Mouse (Mus musculus) mouse trophoblast stem cell (cell line): ENCODE data around the gene Wrnip1.

Source experiments
- in situ Hi-C, 2 experiments: fragments of 300-500 bp; cut with MseI, MboI; formaldehyde crosslinking; loops; 2 replicates in 1 of 2; 3 replicates in 1 of 2; pipeline ENCODE4 v1.15.1; 2025

Gene Wrnip1

DNA sequence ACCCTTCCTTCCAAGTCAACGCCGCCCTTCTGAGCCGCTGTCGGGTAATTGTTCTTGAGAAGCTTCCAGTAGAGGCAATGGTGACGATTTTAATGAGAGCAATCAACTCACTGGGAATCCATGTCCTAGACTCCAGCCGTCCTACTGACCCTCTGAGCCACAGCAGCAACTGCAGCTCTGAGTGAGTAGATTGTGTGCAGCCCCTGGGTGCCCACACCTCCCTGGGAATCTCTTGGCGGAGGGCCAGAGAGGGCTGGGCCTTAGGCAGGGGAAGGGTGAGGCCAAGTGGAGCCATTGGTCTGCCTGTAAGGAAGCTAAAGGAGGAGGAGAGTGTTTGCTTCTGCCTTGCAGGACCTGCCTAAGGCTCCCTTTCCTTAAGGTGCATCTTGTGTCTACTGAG is 5.0 kb downstream of the Wrnip1 start:
- in situ Hi-C loops, result no loop called here

DNA sequence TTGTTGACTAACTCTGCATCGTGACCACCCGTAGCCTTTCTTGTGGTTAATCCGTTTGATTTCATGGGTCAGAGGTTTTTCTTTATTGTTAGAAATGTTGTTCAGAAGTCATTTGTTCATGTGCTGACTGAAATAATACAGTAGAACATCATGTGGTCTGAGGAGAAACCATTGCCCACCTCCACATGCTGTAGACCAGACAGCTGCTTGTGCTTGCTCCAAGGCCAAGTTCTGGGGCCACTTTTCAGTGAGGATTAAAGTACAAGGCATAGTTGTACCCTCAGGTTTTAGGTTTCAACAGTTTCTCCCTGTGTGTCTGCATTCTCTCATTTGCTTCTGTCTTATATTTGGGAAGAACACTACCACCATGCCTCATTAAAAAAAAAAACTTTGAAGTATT is 5.8 kb downstream of the Wrnip1 start:
- in situ Hi-C loops, result no loop called here

GRCm38 (mm10) chr13:32819241-32819640 is 17.4 kb downstream of the Wrnip1 start:
- in situ Hi-C loops, result no loop called here

- in situ Hi-C loops, result no loop called here
Measured at GRCm38 (mm10) chr13:32819926-32820325, 18.1 kb downstream of the Wrnip1 start.

DNA sequence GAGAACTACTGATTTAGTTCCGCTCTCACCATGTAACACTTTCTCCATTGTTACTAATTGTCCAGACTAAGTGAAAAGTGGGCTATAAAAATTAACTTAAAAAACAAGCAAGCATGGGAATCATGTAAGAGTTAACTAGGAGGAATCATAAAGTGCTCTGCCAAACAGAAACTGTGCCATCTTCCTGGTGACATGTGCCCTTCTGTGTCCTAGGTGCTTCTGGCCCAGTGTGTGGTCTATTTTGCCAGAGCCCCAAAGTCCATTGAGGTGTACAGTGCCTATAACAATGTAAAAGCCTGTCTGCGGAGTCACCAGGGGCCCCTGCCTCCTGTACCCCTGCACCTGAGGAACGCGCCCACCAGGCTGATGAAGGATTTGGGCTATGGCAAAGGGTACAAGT is 19.8 kb downstream of the Wrnip1 start:
- in situ Hi-C loops, result no loop called here

DNA sequence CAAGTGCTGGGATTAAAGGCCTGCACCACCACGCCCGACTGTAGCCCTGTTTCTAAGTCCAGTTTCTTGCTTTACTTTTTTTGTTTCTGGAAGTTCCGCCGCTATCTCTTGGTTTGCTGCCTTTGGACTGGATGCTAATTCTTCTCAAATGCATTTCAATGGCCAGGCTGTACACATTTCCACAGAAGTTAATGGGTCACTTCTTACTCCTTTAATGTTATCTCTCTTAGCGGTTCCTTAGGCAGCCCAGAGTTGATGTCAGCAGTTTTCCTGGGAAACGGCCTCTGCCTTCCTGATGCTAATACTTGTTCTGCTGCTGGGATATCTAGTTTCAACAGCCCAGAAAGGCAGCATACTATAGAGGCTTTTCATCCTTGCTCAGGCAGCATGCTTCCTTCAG is 21.3 kb downstream of the Wrnip1 start:
- in situ Hi-C loops, result no loop called here

GRCm38 (mm10) chr13:32824377-32825330 is 22.8 kb downstream of the Wrnip1 start:
- in situ Hi-C loops, result no loop called here

GRCm38 (mm10) chr13:32825546-32825945 is 23.7 kb downstream of the Wrnip1 start:
- in situ Hi-C loops, result no loop called here

DNA sequence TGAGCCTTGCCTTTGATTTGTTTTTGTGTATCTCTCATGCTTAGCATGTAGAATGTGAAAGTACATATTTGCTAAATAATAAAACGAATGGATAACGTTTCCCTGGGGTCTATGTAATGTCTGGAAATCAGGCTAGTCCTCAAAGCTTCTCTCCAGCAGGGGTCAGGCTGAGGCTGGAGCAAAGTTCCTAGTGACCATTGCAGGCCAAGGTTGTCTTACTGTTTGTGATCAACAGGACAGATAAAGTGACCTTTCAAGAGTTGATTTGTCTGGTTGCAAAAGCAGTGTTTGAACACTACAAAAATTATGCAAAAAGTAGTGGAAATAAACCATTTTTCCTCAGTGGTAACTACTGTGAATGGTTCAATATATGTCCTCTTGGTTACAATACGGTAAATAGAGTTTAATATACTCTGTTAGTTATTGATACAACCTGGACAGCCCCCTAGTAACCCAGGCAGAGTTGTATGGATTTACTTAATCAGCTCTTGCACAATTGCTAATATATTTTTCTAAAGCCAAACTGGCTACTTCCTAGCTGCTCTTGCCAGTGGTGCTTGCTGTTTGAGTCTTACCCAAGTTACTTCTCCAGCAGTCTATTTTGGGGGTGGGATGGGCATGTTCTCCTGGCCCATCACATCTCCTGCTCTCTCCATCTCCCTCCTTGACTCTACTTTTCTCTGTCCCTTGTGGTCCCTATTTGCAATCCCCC is 25.4 kb downstream of the Wrnip1 start:
- in situ Hi-C loops, result no loop called here

DNA sequence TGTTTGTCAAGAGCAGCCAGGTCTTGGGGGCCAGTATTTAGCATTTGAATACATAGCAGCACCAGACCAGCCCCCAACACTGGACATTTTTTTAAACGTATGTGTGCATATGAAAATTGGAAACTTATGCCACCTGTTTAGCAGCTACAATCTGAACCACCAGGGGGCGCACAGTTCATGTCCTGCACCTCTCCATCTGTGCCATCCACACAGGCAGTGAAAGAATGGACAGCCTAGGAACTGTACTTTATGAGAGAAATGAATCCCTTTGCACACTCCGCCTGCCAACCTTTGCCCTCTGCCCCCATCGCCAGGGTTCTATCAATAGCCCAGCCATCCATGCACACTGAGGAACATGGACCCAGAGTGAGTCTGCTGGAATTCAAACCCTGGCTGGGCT is 26.1 kb downstream of the Wrnip1 start:
- in situ Hi-C loops, result no loop called here

DNA sequence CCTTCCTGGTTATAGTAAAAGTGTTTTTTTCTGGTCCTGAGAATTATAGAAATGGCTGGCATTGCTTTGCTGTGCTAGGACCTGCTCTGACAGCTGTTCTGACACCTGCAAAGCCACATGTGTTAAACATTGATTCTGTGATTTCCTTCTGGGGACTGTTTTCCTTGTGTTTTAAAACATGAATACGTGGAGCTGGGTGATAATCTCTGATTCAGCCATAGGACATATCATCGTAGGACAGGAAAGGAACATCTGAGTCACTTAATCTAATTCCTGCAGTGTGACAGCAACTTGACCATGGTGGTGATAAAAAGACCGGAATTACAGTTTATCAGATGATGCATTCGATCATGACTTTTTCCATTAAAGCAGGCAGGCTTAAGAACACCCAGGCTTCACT is 27.0 kb downstream of the Wrnip1 start:
- in situ Hi-C loops, result no loop called here

DNA sequence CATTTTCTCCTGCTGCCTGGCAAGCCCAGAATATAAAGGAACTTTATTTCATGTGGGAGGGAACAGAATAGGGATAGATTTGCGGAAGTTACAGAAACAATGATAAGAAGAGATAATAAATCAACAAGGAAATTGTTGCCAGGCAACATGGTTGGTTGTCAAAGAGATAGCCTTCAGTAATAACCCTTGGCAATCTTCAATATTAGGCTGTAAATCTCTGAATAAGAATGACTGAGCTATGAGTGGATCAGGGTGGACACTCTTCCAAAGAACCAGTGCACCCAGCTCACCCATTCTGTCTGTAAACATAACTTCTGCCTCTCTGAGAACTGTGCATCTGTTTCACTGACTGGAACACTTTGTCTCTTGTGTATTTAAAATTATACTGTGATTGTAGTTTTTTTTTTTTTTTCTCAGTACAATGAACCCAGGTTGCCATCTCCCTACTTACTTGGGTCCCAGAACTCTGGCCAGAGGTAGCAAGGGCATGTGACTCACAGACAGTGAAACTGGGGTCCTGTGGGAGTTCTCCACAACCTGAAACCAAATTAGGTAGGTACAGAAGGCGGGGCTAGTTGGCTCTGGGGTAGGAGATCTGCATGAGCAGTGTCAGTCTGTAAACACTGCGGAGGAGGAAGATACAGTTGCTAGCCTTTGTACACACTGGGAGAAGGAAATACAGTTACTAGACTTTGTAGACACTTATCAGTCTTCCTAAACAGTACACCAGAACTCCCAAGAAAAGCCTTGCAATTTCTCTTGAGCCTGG is 29.9 kb downstream of the Wrnip1 start:
- in situ Hi-C loops, result no loop called here

DNA sequence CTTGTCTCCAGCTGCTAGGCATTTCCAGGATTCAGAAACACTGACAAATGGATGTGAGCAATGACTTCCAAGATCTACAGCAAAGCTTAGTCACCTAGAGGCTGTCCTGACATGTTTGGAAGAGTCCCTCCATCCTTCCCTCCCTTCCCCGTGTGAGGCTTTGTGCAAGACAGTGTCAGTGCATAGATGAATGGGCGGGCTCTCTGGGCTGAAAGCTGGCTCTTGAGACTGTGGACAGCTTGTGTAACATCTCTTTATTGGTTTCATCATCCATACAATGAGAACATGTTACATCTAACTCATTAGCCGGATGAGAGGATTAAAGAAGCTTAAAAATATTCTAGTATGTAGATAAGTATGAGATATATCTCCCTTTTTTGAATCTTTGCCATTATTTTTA is 30.9 kb downstream of the Wrnip1 start:
- in situ Hi-C loops, result no loop called here

- in situ Hi-C loops, result no loop called here
Measured at GRCm38 (mm10) chr13:32833237-32833636, 31.4 kb downstream of the Wrnip1 start.

DNA sequence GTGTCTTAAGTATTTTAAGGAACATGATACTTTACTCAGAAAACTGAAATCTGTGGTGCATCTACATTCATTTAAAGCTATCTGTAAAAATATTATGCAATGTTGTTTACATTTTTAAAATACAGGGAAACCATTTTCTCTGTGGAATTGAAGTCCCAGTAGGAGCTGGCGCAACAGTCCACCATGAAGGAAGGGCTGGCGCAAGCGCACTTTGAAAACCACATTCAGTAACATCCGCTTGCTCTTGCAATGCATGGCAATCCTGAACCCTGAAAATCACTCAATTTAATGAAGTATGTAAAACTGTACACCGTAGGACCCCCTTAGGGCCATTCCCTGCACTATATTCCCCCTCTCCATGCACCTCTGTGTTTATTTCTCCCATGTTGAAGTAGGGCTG is 32.7 kb downstream of the Wrnip1 start:
- in situ Hi-C loops, result no loop called here

GRCm38 (mm10) chr13:32839314-32839713 is 37.5 kb downstream of the Wrnip1 start:
- in situ Hi-C loops, result no loop called here

DNA sequence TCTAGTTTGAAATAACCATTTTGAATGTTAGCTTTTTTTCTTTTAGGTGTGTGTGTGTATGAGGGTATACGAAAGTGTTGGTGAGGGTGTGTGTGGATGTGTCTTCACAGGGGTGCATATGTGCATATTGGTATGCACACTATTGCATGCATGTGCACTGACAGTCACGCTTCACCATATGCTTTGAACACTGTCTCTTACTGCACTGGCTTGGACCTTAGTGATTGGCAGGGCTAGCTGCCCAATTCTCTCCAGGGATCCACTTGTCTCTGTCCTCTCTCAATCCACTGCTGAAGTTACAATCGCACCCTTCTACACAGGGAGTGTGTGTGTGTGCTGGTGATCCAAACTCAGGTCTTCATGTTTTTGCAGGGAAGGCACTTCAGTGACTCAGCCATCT is 39.5 kb downstream of the Wrnip1 start:
- in situ Hi-C loops, result no loop called here

DNA sequence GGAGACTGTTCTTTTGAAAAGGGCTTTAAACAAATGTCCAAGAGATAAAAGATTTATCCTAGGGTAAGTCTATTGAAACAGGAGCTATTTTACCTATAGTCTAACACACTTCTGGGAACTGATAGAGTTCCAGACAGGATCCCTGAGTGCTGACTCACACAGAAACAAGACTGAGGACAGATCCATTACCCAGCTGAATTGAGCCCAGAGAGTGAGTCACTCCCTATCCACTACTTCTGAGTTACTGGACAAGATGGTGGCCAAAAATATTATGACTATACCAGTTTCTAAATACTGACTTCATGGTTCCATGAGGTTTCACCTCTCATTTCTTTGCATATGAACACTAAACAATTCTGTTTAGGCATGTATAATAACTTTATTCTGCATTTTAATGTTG is 44.4 kb downstream of the Wrnip1 start:
- in situ Hi-C loops, result no loop called here

GRCm38 (mm10) chr13:32849092-32849491 is 47.3 kb downstream of the Wrnip1 start:
- in situ Hi-C loops, result no loop called here

- in situ Hi-C loops, result no loop called here
Measured at GRCm38 (mm10) chr13:32849531-32850123, 47.8 kb downstream of the Wrnip1 start.

DNA sequence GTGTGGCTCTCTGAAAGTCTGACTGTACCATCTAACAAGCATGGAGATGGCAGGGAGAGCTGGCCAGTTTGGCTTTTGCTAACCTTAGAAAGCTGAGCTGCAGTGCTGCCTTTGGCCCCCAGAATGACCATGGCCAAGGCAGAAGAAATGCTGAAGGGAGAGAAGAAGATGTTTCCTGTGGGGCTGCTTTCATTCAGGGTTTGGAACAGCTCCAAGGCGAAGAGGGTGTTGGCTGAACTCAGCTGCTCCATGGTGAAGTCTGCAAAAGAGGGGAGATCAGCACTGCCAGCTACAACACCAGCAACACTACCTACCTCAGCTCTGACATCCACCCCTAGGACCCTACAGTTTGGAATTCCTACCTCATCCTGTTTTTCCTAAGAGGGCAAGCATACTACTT is 48.3 kb downstream of the Wrnip1 start:
- in situ Hi-C loops, result no loop called here
